In the genomic region with DNA sequence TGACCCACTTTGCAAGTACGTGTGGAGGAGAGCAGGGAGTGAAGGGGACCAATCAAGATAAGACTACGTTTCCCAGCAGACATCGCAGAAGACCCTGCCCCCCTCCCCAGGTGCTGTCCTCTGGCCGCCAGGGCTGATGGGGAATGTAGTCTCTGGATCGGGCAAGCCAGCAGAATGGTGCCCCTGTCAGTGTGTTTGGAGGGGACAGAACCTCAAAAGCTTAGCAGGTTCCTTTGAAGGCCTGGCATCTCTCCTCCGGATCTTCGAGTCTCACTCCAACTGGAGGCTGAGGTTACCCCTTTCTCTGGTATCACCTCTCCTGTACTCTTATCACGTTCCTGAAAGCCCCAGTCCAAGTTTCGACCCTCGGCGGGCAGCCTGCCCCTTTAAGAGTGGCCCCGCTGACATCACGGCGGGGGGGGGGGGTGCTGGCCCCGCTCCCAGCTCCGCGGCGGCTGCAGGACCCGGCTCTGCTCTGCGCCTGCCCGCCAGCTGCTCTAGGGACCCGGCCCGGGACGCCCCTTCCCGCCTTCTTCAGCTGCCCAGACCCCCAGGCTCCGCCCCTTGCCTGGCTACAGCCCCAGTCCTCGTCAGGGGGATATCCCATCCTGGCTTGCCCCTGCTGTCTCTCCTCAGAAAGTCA, we compare ENCODE assay signal across 8 mouse cellular contexts. TPM values are rescaled to one million over a fixed set of nuclear protein-coding genes. Genes with fewer than 3 reads are reported as not detected.
DNase-seq lines count a peak whose midpoint lies in the region; ATAC-seq and TF ChIP-seq lines count a peak whose summit lies in the region.

No protein-coding gene starts in this region.

- peak overlapping the region; percentile 92 for H3K27ac ChIP-seq in hindbrain, embryonic 12.5 days
- H3K27ac ChIP-seq in lung, postnatal 0 days (ENCODE audit: low read length), result no peak overlapping the region

- H3K27me3 ChIP-seq in hindbrain, embryonic 12.5 days, result peaks cover 10% of the 10 kb centered on the region; the same call in 1 of the 2 replicates
- H3K27me3 ChIP-seq in lung, postnatal 0 days (replicated peaks; ENCODE audit: insufficient read depth, low read length), result 0 out of 2 replicates have a peak, but pooled peaks cover 10% of the 10 kb centered on the region

- no peak for TF ChIP-seq EP300 in lung, postnatal 0 days (IDR thresholded peaks at IDR 0.05)

- no peaks in the 10 kb centered on the region for H3K9me3 ChIP-seq in hindbrain, embryonic 12.5 days (replicated peaks)
- H3K9me3 ChIP-seq in lung, postnatal 0 days (ENCODE audit: low read length), result no peaks in the 10 kb centered on the region

- DNase-seq in MN1 (ENCODE audit: low spot score), result peak; percentile 88
- DNase-seq in cerebellum, postnatal 10 days, result peak; percentile 90 to 95
- DNase-seq in frontal cortex, postnatal 25 days (ENCODE audit: low spot score in 2 of 2), result peak; percentile 70 to 72
- DNase-seq in layer of hippocampus, postnatal 14 days (ENCODE audit: low spot score in 2 of 2), result peak; percentile 81 to 90
- DNase-seq in lung, postnatal 0 days (ENCODE audit: low spot score), result peak; percentile 58
- DNase-seq in right cerebral cortex, adult 2 months (ENCODE audit: low spot score in 2 of 2), result peak; percentile 85 to 89
- no peak for DNase-seq in spleen, postnatal 10 days (ENCODE audit: low spot score in 2 of 2)

- TF ChIP-seq CTCF in lung, postnatal 0 days (IDR thresholded peaks at IDR 0.05), result no peak

- peak overlapping the region; percentile 83 for H3K4me3 ChIP-seq in hindbrain, embryonic 12.5 days
- H3K4me3 ChIP-seq in lung, postnatal 0 days (ENCODE audit: low read depth, low read length), result peak overlapping the region; percentile 14

- peak overlapping the region; percentile 64 for H3K4me2 ChIP-seq in hindbrain, embryonic 12.5 days (replicated peaks)
- H3K4me2 ChIP-seq in lung, postnatal 0 days (replicated peaks; ENCODE audit: low read depth, low read length), result peak overlapping the region; percentile 52

- ATAC-seq in hindbrain, embryonic 12.5 days (ENCODE audit: low FRiP score), result peak; percentile 94
- ATAC-seq in lung, postnatal 0 days, result peak; percentile 82

- under 1% methylated on average over 23 of the region's 27 CpGs for WGBS in hindbrain, embryonic 12.5 days
- 0% methylated on average over 26 of the region's 27 CpGs for WGBS in lung, postnatal 0 days

- H3K4me1 ChIP-seq in hindbrain, embryonic 12.5 days, result peaks cover 19% of the 10 kb centered on the region
- no peaks in the 10 kb centered on the region for H3K4me1 ChIP-seq in lung, postnatal 0 days (ENCODE audit: insufficient read depth, low read depth, low read length)

- H3K36me3 ChIP-seq in hindbrain, embryonic 12.5 days, result no peaks in the 10 kb centered on the region
- no peaks in the 10 kb centered on the region for H3K36me3 ChIP-seq in lung, postnatal 0 days (ENCODE audit: insufficient read depth, low read length)

- peak overlapping the region; percentile 84 for H3K9ac ChIP-seq in hindbrain, embryonic 12.5 days
- H3K9ac ChIP-seq in lung, postnatal 0 days (replicated peaks; ENCODE audit: low read depth), result no peak overlapping the region

RNA-seq across cellular contexts. Expression of a gene that starts 1.1 kb away (rescaled TPM):
- polyA plus RNA-seq in hindbrain, embryonic 12.5 days (2016; fragmentation: Nextera tagmentation; extraction: Ambion mirVana), result 3.7 and 4.6 TPM in 2 replicates
- total RNA-seq in layer of hippocampus, postnatal 14 days (2021), result 100 to 1,000 TPM; 115 to 121 TPM
- polyA plus RNA-seq in lung, postnatal 0 days (2015; fragmentation: Nextera tagmentation; extraction: Ambion mirVana), result 0.25 and 0.48 TPM in 2 replicates

RNA-seq across cellular contexts. Expression of a gene that starts 42.7 kb away (rescaled TPM):
- polyA plus RNA-seq in hindbrain, embryonic 12.5 days (2016; fragmentation: Nextera tagmentation; extraction: Ambion mirVana), result 0.35 and 0.39 TPM in 2 replicates
- total RNA-seq in layer of hippocampus, postnatal 14 days (2021), result 100 to 1,000 TPM; 591 TPM
- polyA plus RNA-seq in lung, postnatal 0 days (2015; fragmentation: Nextera tagmentation; extraction: Ambion mirVana), result 0.21 and 0.58 TPM in 2 replicates

RNA-seq across cellular contexts. Expression of a gene that starts 42.8 kb away (rescaled TPM):
- 36.1 and 41.7 TPM in 2 replicates for polyA plus RNA-seq in hindbrain, embryonic 12.5 days (2016; fragmentation: Nextera tagmentation; extraction: Ambion mirVana)
- total RNA-seq in layer of hippocampus, postnatal 14 days (2021), result 100 to 1,000 TPM; 119 TPM
- polyA plus RNA-seq in lung, postnatal 0 days (2015; fragmentation: Nextera tagmentation; extraction: Ambion mirVana), result 142 and 144 TPM in 2 replicates

RNA-seq across cellular contexts. Expression of a gene that starts 58.8 kb away (rescaled TPM):
- polyA plus RNA-seq in hindbrain, embryonic 12.5 days (2016; fragmentation: Nextera tagmentation; extraction: Ambion mirVana), result 7.9 and 8.6 TPM in 2 replicates
- total RNA-seq in layer of hippocampus, postnatal 14 days (2021), result 100 to 1,000 TPM; 388 to 402 TPM
- polyA plus RNA-seq in lung, postnatal 0 days (2015; fragmentation: Nextera tagmentation; extraction: Ambion mirVana), result 0.13 TPM in 1 of 2 replicates, not detected in the other

Comparison
In these comparisons a context has a peak if more than half of its experiments do, and no peak if none do; other contexts are left out.
1. DNase-seq: peak in MN1 (single experiment), cerebellum, postnatal 10 days (2 of 2), frontal cortex, postnatal 25 days (2 of 2), layer of hippocampus, postnatal 14 days (2 of 2), lung, postnatal 0 days (single experiment) and right cerebral cortex, adult 2 months (2 of 2); none in spleen, postnatal 10 days (0 of 2).